Mouse (Mus musculus) limb, embryonic 14.5 days (tissue): ENCODE results near the gene Ergic3. TPM values are rescaled to one million over a fixed set of nuclear protein-coding genes. Genes with fewer than 3 reads are reported as not detected.
A peak's percentile ranks its signal among the peaks of the same experiment; 100 is the strongest.

Source experiments
- ATAC-seq: fragments of 200-750 bp; cut with Nextera tagmentation; 2 replicates; pipeline ENCODE4 v1.8.0; 2017; ENCODE audit warnings: low read depth, moderate number of reproducible peaks, moderate TSS enrichment; ENCODE audit not compliant: low FRiP score
- DNase-seq: peaks from one replicate; pipeline ENCODE4 v3.0.0-alpha.2; 2015; ENCODE audit warnings: low spot score
- H3K27ac ChIP-seq: fragments of 300-500 bp; sonication (generic); replicated peaks from 2 replicates; pipeline ENCODE4 v1.5.1; 2014; ENCODE audit warnings: low read depth, mild to moderate bottlenecking, low read length, moderate library complexity, mixed read lengths
- H3K27me3 ChIP-seq: fragments of 300-500 bp; sonication (generic); 2 replicates; pipeline ENCODE4 v1.6.1; 2014; ENCODE audit warnings: low read length, mixed read lengths; ENCODE audit not compliant: control insufficient read depth, insufficient read depth
- H3K36me3 ChIP-seq: fragments of 300-500 bp; sonication (generic); 2 replicates; pipeline ENCODE4 v1.6.1; 2014; ENCODE audit warnings: mild to moderate bottlenecking, low read length, moderate library complexity, mixed read lengths; ENCODE audit not compliant: control insufficient read depth, insufficient read depth
- H3K4me1 ChIP-seq: fragments of 300-500 bp; sonication (generic); 2 replicates; pipeline ENCODE4 v1.6.1; 2014; ENCODE audit warnings: antibody characterized with exemption, low read length, mixed read lengths; ENCODE audit not compliant: control insufficient read depth, insufficient read depth
- H3K4me2 ChIP-seq: fragments of 300-500 bp; sonication (generic); replicated peaks from 2 replicates; pipeline ENCODE4 v1.6.1; 2014; ENCODE audit warnings: low read depth, mild to moderate bottlenecking, low read length, moderate library complexity; ENCODE audit not compliant: severe bottlenecking
- H3K4me3 ChIP-seq: fragments of 300-500 bp; sonication (generic); replicated peaks from 2 replicates; pipeline ENCODE4 v1.5.1; 2014; ENCODE audit warnings: low read length
- H3K9ac ChIP-seq: fragments of 300-500 bp; sonication (generic); 2 replicates; pipeline ENCODE4 v1.6.1; 2014; ENCODE audit warnings: mild to moderate bottlenecking, low read depth, low read length, moderate library complexity; ENCODE audit not compliant: severe bottlenecking
- H3K9me3 ChIP-seq: fragments of 300-500 bp; sonication (generic); 2 replicates; pipeline ENCODE4 v1.6.1; 2016; ENCODE audit warnings: low read length; ENCODE audit not compliant: control insufficient read depth
- POLR2A ChIP-seq: fragments of 200-500 bp; IDR thresholded peaks from 2 replicates; pipeline ENCODE4 v1.8.0; 2012; ENCODE audit warnings: inconsistent platforms, mild to moderate bottlenecking, moderate library complexity, borderline replicate concordance; ENCODE audit not compliant: insufficient read depth, insufficient read length; ENCODE audit errors: extremely low read depth
- WGBS: fragments of 180-500 bp; shearing (Covaris S2); extraction: QIAGEN DNeasy Blood & Tissue Kit; methylation state at CpG from one replicate; pipeline ENCODE4 v1.1.7; 2014; 5-methylcytosine and 5-hydroxymethylcytosine counted together
- polyA plus RNA-seq, 2 experiments: library from polyadenylated mRNA; depleted of rRNA in 1 of 2; stranded (reverse) in 1 of 2; unstranded in 1 of 2; fragments of >200 nt; fragmentation: Nextera tagmentation in 1 of 2; extraction: Ambion mirVana in 1 of 2; gene quantifications; 2 replicates each; pipeline versions ENCODE4 v1.2.1 to v1.2.3; 2012 to 2014

The Ergic3 gene
- polyA plus RNA-seq, 2 experiments = 261 to 264 TPM

DNA sequence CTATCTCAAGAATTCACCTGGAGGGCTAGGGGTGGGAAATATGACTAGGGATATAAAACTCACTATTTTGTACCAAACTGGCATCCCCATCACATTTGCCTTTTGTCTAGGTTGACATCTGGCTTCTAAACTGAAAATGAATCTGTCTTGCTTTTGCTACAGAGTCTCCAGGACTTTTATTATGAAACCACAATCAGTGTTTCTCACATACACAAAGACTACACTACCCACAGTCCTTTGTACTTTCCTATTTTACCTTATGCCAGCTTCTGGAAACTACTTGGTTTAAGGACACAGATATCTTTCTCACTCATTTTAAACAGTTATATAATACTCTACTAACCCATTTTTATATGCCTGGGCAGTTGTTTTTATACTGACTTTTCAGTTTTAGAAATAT is 17.6 kb downstream of the Ergic3 start:
- DNase-seq (no peak), ATAC-seq (no peak)
- Histone ChIP-seq H3K4me1 (no peaks in the 10 kb centered on the region), H3K27ac (no peak overlapping the region), H3K9me3 (no peaks in the 10 kb centered on the region), H3K27me3 (no peaks in the 10 kb centered on the region), H3K36me3 (no peaks in the 10 kb centered on the region), H3K4me2 (no peak overlapping the region), H3K9ac (no peak overlapping the region), H3K4me3 (no peak overlapping the region)
- no peak for TF ChIP-seq POLR2A

- no peak for ATAC-seq
- H3K4me2 ChIP-seq = no peak overlapping the region
- WGBS = 89% methylated on average over 3 of the region's 3 CpGs
Observed at GRCm38 (mm10) chr2:156039390-156039789, 31.5 kb downstream of the Ergic3 start.

GRCm38 (mm10) chr2:156042903-156043302 is 35.1 kb downstream of the Ergic3 start:
- Histone ChIP-seq H3K4me2 (no peak overlapping the region), H3K9ac (no peak overlapping the region), H3K9me3 (no peaks in the 10 kb centered on the region), H3K4me1 (no peaks in the 10 kb centered on the region), H3K27me3 (no peaks in the 10 kb centered on the region), H3K4me3 (no peak overlapping the region), H3K27ac (no peak overlapping the region), H3K36me3 (no peaks in the 10 kb centered on the region)
- DNase-seq (no peak), ATAC-seq (no peak)
- WGBS = 83% methylated on average over 8 of the region's 8 CpGs
- no peak for TF ChIP-seq POLR2A

More at GRCm38 (mm10) chr2:156039390-156039789, 31.5 kb downstream of the Ergic3 start:
- Histone ChIP-seq H3K36me3 (no peaks in the 10 kb centered on the region), H3K4me3 (no peak overlapping the region), H3K27me3 (no peaks in the 10 kb centered on the region), H3K9me3 (no peaks in the 10 kb centered on the region), H3K27ac (no peak overlapping the region), H3K4me1 (no peaks in the 10 kb centered on the region), H3K9ac (no peak overlapping the region)
- no peak for TF ChIP-seq POLR2A
- DNase-seq = no peak

DNA sequence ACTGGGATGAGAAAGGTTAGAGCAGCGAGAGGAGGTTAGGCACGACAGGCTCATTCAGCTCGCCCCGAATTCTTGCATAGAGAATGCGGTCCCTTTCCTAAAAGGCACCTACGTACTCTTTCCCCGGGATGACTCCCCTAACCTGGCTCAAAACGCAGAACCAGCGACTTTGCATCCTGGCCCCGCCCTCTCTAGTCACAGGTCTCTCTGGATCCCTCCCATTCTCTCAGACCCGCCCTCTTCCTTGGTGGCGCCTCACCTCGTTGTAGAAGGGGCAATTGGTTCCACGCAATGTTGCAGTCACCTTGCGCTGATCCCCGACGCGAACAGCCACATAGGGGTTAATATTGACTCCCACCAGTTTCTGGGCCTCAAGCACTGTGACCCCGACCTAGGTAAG is 40.1 kb downstream of the Ergic3 start:
- Histone ChIP-seq H3K27ac (no peak overlapping the region), H3K4me1 (no peaks in the 10 kb centered on the region), H3K36me3 (no peaks in the 10 kb centered on the region), H3K4me3 (0 out of 2 replicates have a peak overlapping the region, but pooled peaks have one; percentile 4), H3K4me2 (peak overlapping the region; percentile 27; the same call in 1 of the 2 replicates), H3K9ac (no peak overlapping the region), H3K9me3 (no peaks in the 10 kb centered on the region), H3K27me3 (no peaks in the 10 kb centered on the region)
- no peak for ATAC-seq
- WGBS = 4% methylated on average over 19 of the region's 19 CpGs
- DNase-seq = no peak
- no peak for TF ChIP-seq POLR2A

DNA sequence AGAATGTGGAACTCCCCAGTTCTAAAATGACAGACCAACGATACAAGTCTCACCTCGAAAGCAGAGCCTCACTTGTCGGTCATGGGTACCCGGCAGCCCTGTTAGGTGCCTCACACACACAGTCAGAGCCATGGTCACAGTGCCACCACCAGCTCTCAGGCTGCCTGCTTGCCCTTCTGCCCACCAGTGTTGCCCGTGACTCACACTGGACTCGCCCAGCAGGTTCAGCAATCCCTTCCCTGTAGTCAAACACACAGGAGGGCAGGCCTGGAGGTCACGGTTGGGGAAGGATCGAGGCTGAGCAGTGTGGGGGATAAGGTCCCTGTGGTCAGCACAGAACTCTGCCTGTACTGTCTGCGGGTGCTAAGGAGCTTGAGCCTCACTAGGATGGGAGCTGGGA is 45.0 kb downstream of the Ergic3 start, which contains the start of gene Fer1l4:
Gene Fer1l4, minus strand, starts transcription at position 132 of the 400 bp plus-strand sequence.
- DNase-seq (no peak), ATAC-seq (no peak)
- TF ChIP-seq POLR2A = no peak
- WGBS = 75% methylated on average over 9 of the region's 9 CpGs
- no peak within 1 kb of the TSS for H3K9ac ChIP-seq
- no peaks in the 10 kb centered on the region for H3K36me3 ChIP-seq
- H3K27me3 ChIP-seq = no peaks in the 10 kb centered on the region
- H3K4me2 ChIP-seq = no peak within 1 kb of the TSS
- H3K4me3 ChIP-seq = no peak within 1 kb of the TSS
- no peaks in the 10 kb centered on the region for H3K9me3 ChIP-seq
- H3K4me1 ChIP-seq = no peaks in the 10 kb centered on the region
- H3K27ac ChIP-seq = no peak within 1 kb of the TSS
